Mouse (Mus musculus): ENCODE measurements around the gene Vsig10. TPM values are rescaled to one million over a fixed set of nuclear protein-coding genes. Genes with fewer than 3 reads are reported as not detected.

Vsig10 gene
- total RNA-seq, 2 experiments from 2014 or later: 2.0 to 2.6 TPM

GRCm38 (mm10) chr5:117348279-117348678 is 29.4 kb downstream of the Vsig10 start:
- DNase-seq (ENCODE audit: extremely low spot score in 1 of 2, low spot score in 1 of 2): peak in 1 of 2 experiments; percentile 53

GRCm38 (mm10) chr5:117354121-117354520 is 35.2 kb downstream of the Vsig10 start:
- no peak for DNase-seq (ENCODE audit: extremely low spot score in 1 of 2, low spot score in 1 of 2)

DNA sequence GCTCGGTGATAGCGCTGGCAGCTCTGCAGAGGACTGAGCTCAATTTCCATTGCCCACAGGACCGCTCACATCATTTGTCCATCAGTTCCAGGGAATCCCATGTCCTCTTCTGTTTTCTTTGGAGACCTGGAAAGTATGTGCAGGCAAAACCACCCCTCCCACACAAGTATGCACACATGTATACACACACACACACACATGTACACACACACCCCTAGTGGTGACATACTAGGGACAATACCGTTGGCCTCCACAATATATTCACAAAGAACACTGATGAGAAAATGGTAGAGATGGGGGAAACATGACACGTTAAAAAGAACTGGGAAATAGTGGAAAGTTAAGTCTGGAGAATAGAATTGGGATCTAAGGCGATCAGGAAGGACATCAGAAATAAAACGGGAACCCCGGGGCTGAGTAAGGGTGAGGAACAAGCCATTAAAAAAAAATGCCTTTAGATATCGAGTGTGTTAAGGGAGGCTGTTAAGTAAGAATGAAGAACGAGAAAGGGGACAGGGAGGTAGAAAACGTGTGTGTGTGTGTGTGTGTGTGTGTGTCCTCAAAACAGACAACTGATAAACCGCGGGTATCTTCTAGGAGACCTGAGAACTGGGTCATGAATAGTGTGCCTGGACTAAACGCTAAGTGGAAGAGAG is 36.9 kb downstream of the Vsig10 start:
- DNase-seq (ENCODE audit: extremely low spot score in 1 of 2, low spot score in 1 of 2): no peak

DNA sequence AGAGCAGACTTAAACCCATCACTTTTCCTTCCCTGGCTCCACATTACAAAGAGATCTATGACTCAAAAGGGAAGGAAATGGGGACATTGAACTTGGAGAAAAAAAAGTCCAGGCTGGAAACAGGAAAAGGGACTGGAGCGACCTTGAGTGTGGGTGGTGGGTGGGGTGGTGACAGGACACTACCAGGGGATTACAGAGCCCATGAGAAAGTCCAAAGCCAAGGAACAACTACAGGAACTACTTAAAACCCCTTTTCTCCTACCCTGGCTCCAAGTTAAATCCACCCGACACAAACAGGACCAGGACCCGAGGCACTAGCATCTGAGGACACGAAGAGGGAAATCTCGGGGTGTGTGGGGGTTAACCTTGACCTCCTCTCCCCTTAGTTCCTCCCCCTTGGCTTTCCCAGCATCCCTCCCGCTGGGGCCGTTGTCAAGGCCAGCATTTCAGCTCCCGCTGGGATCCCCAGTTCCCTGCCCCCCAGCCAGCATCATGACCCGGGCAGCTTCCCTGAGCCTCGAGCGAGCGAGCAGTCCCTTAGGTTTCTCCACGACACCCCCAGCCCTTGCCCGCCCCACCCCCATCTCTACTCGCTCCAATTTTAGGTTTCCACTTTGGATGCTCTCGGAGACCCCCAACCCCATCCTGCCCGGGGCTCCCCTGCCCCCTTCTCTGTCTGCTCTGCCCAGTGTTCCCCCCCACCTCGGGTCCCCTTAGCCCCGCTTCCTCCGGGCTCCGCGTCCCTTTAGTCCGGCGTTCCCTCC is 37.7 kb downstream of the Vsig10 start:
- DNase-seq (ENCODE audit: extremely low spot score in 1 of 2, low spot score in 1 of 2): peak in 1 of 2 experiments; percentile 48

DNA sequence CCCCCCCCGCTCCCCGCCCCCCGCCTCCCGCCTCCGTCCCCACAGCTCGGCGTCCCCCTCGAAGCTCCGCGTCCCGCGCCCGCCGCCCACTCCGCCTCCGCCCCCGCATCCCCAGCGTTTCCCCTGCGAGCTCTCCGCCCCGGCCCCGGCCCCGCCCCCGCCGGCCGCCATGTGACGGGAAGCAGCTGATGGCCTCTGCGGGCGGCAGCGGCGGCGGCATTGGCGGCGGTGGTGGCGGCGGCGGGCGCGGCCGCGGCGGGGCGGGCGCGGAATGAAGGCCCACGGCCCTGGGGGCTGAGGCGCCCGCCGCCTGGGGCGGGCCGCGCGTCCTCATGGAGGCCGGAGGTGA is 38.2 kb downstream of the Vsig10 start, which contains the start of gene Wsb2:
TSS of gene Wsb2 (plus strand) at position 176 of the 349 bp plus-strand sequence.
- peak; percentile 76 to 78 for DNase-seq (ENCODE audit: extremely low spot score in 1 of 2, low spot score in 1 of 2)

DNA sequence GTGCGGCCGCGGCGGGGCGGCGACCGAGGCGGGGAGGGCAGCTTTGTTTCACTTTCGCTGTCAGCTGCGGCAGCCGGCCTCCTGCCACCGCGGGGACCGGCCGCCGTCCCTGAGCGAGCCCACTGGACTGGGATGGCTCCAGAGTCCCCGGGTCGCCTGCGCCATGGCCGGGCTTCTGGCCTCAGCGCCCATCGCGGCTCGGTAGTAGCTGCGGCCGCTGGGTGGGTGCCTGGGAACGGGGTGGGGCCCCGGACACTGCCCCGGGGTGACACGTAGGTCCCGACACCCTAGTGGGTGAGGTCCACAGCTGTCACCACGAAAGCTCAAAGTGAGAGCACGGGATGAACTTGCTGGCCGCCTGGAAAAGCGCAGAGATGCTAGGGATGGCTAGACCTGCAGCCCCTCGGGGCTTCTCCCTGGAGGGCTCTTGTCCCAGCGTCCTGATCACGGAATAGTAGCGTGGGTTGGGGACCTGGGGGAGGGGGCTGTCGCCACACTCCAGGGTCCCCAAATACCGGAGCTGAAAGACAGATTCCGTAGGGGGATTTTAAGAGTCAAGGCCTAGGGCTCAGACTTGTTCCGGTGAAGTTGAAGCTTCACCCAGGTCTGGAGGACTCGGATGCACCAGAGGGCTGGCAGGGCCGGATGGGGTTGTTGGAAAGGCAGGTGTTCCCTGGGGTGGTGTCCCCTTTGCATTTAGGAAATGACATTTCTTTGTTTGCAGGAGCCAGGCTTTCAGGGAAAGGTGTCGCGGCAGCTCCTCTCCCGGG is 38.8 kb downstream of the Vsig10 start:
- DNase-seq (ENCODE audit: extremely low spot score in 1 of 2, low spot score in 1 of 2): peak in 1 of 2 experiments; percentile 30

DNA sequence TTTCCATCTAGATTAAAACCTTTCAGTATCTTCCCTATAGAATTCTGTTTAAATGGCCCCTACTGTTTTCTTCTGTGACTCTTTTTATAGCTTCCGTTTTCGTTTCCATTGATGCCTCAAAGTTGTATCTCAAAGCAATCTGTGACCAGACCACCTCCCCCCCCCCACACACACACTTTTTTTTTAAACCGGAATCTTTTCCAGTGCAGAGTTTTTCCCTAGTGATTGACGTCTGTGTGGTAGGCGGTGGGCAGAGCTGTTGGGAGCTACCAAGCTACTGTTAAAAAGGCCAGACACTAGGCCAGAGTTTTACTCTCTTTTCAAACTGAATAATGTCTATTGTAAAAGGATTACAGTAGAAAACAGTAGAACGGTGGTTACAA is 39.4 kb downstream of the Vsig10 start:
- DNase-seq (ENCODE audit: extremely low spot score in 1 of 2, low spot score in 1 of 2): no peak

DNA sequence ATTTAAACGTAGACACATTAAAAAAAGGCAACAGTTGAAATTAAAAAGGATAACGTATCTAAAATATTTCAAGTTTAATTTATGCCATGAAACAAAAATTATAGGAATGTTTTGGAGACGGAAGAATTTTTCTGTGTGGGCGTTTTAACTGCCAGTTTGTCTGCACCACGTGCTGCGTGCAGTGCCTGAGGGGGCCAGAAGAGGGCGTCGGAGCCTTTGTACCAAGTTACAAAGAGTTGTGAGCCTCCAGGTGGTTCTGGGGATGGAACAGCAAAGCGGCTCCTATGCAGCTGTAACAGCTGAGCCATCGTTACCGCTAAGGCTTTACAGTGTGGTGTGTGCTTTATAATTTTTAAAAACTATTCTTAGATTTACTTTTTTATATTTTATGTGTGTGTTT is 39.8 kb downstream of the Vsig10 start:
- DNase-seq (ENCODE audit: extremely low spot score in 1 of 2, low spot score in 1 of 2): peak; percentile 66 to 86

DNA sequence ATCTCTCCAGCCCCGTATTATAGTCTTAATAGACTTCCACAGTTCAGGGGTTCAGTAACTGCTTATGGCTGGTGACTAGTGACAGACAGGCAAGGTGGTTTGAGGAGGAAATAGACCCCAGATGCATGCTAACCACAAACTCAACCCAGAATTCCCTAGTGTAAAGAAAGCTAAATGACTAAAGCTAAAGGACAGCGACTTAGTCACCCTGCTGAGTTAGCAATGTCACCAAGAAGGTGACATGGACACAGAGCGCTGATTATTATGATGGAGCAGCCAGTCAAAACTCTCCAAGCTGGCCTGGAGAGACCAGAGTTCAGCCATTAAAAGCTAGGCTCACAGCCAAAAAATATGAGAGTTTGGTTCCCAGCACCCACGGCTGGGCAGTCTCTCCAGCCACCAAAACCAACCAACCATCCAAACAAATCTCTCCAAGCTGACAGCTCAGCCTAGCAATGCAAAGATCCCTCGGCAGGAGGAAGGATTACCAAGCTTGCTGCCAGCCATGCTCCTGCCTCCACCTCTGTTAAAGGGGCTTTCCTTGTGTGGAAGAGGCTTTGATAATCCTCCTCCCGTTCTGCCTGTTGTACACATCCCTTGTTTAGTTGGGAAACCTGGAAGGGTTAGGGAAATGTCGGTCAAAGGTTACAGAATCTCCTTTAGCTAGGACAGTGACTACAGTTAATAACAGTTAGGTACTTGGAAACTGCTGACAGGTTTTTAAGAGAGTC is 40.8 kb downstream of the Vsig10 start:
- DNase-seq (ENCODE audit: extremely low spot score in 1 of 2, low spot score in 1 of 2): no peak

GRCm38 (mm10) chr5:117360228-117360515 is 41.3 kb downstream of the Vsig10 start:
- no peak for DNase-seq (ENCODE audit: extremely low spot score in 1 of 2, low spot score in 1 of 2)

DNA sequence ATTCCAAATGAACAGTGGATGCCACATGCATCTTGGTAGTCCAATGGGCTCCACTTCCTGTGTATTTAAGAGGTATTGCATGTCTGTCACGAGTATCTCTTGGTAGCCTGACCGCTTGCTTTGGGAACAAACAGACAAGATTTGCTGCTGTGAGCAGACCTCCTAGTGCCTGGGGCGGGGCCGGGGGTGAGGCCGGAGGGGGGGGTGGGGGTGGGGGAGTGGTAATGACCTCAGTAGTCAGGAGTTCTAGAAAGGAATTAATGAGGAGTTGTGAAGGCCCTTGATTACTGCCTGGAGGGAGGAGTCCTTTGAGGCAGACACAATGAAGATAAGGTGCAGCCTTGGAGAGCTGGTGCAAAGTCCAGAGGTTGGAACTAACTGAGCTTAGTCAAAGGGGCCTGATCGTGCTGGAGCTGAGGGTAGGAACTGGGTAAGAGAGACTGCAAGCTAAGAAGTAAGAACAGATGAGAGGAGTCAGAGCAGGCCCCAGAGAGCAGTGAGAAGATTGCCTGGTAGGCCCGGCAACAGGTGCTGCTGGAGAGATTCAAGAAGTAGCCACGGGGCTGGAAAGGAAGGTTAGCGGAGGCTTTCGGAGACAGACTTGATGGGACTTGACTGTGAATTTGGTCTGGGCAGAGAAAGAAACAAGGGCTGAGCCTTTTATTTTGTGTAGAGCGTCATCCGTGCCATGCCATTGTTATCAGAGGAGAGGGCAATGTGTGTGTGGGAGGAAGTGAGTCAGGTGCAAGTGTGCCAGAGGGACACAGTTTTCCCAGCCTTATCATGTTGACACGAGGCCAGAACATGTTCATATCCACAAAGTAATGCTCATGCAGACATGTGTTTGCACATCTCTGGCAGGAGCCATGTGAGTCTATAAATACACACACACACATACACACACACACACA is 42.0 kb downstream of the Vsig10 start:
- DNase-seq (ENCODE audit: extremely low spot score in 1 of 2, low spot score in 1 of 2): no peak

DNA sequence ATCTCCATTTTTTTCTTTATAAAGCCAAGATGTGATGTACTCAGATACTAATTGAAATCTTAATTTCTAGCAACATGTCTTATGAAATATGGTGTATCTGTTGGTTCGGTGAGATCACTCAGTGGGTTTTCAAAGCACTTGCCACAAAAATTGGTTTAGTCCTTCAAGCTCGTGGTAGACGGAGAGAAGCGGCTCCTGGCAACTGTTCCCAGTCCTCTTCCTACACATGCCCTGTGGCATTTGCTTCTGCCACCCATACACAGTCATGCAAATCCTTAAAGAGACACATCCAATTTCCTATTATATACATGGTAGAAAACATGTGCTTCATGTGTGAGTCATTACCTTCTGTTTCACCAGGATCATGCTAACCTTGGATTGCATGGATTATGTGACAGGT is 42.7 kb downstream of the Vsig10 start:
- no peak for DNase-seq (ENCODE audit: extremely low spot score in 1 of 2, low spot score in 1 of 2)

- no peak for DNase-seq (ENCODE audit: extremely low spot score in 1 of 2, low spot score in 1 of 2)
Measured at GRCm38 (mm10) chr5:117363066-117363782, 44.3 kb downstream of the Vsig10 start.

DNA sequence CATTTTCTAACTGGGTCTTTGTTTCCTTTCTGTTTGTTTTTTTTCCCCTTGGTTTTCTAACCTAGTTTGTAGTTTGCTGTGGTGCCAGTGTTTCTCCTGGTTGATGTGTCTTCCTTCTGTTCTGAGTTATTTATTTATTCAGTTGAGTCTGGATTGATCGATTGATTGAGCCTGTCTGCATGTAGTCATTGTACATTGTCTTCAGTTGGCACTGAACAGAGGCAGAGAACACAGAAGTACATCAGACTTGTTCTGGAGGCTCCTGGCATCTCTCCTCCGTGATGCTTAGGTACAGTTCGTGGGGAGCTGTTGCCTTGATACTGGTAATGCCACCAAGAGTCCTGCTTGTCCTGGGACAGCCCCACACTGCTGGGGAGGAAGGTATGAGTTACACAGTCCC is 45.9 kb downstream of the Vsig10 start:
- no peak for DNase-seq (ENCODE audit: extremely low spot score in 1 of 2, low spot score in 1 of 2)

GRCm38 (mm10) chr5:117365904-117366561 is 47.1 kb downstream of the Vsig10 start:
- DNase-seq (ENCODE audit: extremely low spot score in 1 of 2, low spot score in 1 of 2): no peak

DNA sequence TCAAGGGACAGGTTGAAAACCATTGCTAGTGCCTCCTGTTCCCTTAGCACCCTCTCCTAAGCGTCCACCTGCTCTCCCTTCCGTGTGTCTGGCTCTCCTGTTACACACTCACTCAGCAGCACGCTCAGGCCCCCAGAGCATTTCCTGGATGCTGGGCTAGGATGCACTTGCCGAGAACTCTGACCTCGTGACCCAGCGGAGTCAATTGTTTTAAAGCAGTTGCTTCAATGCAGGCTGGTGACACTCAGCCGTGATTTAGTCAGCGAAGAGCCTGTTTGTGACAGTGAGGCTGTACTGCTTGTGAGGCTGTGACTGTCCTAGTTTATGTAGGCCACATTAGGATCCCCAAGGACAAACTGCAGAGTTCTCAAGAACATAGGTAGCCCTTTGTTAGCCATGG is 48.3 kb downstream of the Vsig10 start:
- DNase-seq (ENCODE audit: extremely low spot score in 1 of 2, low spot score in 1 of 2): no peak

GRCm38 (mm10) chr5:117370592-117370991 is 51.7 kb downstream of the Vsig10 start:
- DNase-seq (ENCODE audit: extremely low spot score in 1 of 2, low spot score in 1 of 2): no peak

- no peak for DNase-seq (ENCODE audit: extremely low spot score in 1 of 2, low spot score in 1 of 2)
Measured at GRCm38 (mm10) chr5:117373418-117373817, 54.5 kb downstream of the Vsig10 start.

Measured in layer of hippocampus, postnatal 25 days (tissue).